Mouse (Mus musculus) ES-Bruce4 (cell line): ENCODE results near the gene Pak7.

ENCODE experiments used
- CTCF ChIP-seq: IDR thresholded peaks from one replicate; pipeline ENCODE4 v1.8.1; 2011; ENCODE audit warnings: low read depth, low read length
- EP300 ChIP-seq: IDR thresholded peaks from 2 replicates; pipeline ENCODE4 v1.6.1; 2011; ENCODE audit warnings: low read depth, low read length; ENCODE audit not compliant: insufficient read depth
- POLR2A ChIP-seq: IDR thresholded peaks from one replicate; pipeline ENCODE4 v1.8.1; 2011; ENCODE audit warnings: low read length; ENCODE audit not compliant: insufficient read depth

- TF ChIP-seq POLR2A (no peak), EP300 (no peak), CTCF (peak; percentile 4)
Measured at GRCm38 (mm10) chr2:136149530-136149929, 238.2 kb downstream of the Pak7 start.
